Mouse (Mus musculus) neural tube, embryonic 11.5 days (tissue): ENCODE results near the gene Pou6f1. TPM values are rescaled to one million over a fixed set of nuclear protein-coding genes. Genes with fewer than 3 reads are reported as not detected.

Experiments used
- ATAC-seq: fragments of 200-750 bp; cut with Nextera tagmentation; 2 replicates; pipeline ENCODE4 v1.8.0; 2017; ENCODE audit warnings: moderate number of reproducible peaks, mild to moderate bottlenecking, moderate TSS enrichment, moderate library complexity; ENCODE audit not compliant: insufficient read depth, low FRiP score, low TSS enrichment
- DNase-seq: peaks from one replicate; pipeline ENCODE4 v3.0.0-alpha.2; 2015; ENCODE audit warnings: low spot score
- H3K27ac ChIP-seq: fragments of 300-500 bp; sonication (generic); 2 replicates; pipeline ENCODE4 v1.5.1; 2014; ENCODE audit warnings: low read depth, mild to moderate bottlenecking, low read length
- H3K27me3 ChIP-seq: fragments of 300-500 bp; sonication (generic); 2 replicates; pipeline ENCODE4 v1.6.1; 2014; ENCODE audit warnings: mild to moderate bottlenecking, low read length, mixed read lengths; ENCODE audit not compliant: control insufficient read depth, insufficient read depth
- H3K36me3 ChIP-seq: fragments of 300-500 bp; sonication (generic); 2 replicates; pipeline ENCODE4 v1.6.1; 2014; ENCODE audit warnings: mild to moderate bottlenecking, low read length, moderate library complexity, mixed read lengths; ENCODE audit not compliant: control insufficient read depth, insufficient read depth
- H3K4me1 ChIP-seq: fragments of 300-500 bp; sonication (generic); 2 replicates; pipeline ENCODE4 v1.6.1; 2014; ENCODE audit warnings: low read length, mixed read lengths; ENCODE audit not compliant: control insufficient read depth, insufficient read depth
- H3K4me2 ChIP-seq: fragments of 300-500 bp; sonication (generic); 2 replicates; pipeline ENCODE4 v1.6.1; 2014; ENCODE audit warnings: low read depth, mild to moderate bottlenecking, moderate library complexity
- H3K4me3 ChIP-seq: fragments of 300-500 bp; sonication (generic); 2 replicates; pipeline ENCODE4 v1.5.1; 2014; ENCODE audit warnings: low read depth, low read length
- H3K9ac ChIP-seq: fragments of 300-500 bp; sonication (generic); 2 replicates; pipeline ENCODE4 v1.6.1; 2014; ENCODE audit warnings: mild to moderate bottlenecking, low read length
- H3K9me3 ChIP-seq: fragments of 300-500 bp; sonication (generic); 2 replicates; pipeline ENCODE4 v1.6.1; 2016; ENCODE audit warnings: low read length; ENCODE audit not compliant: control insufficient read depth
- WGBS: fragments of 180-500 bp; shearing (Covaris S2); extraction: QIAGEN DNeasy Blood & Tissue Kit; methylation state at CpG from one replicate; pipeline ENCODE4 v1.1.7; 2014; 5-methylcytosine and 5-hydroxymethylcytosine counted together
- microRNA-seq: library from miRNA; unstranded; fragments of <30 nt; microRNA quantifications from one replicate; pipeline ENCODE4, GENCODE M21; 2016
- polyA plus RNA-seq: library from polyadenylated mRNA; unstranded; fragments of >200 nt; fragmentation: Nextera tagmentation; extraction: Ambion mirVana; gene quantifications from 2 replicates; pipeline ENCODE4 v1.2.1, GENCODE M21; 2014

The Pou6f1 gene
- polyA plus RNA-seq, 1 experiment from 2014 or later = 12.1 TPM

DNA sequence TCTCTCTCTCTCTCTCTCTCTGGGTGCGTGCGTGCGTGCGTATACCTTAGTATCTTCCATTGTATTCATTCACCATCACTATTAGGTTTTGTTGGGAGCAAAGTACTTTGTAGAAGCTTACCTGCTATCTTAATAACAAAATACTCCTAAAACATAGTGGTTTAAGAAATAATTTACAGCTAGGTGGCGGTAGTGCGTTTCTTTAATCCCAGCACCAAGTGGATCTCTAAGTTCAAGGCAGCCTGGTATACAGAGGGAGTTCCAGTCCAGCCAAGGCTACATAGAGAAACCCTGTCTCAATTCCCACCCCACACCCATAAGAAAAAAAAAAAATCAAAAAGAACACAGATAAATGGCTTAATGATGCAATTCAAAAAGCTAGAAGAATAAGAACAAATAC lies 61.9 kb downstream of the Pou6f1 start:
- ATAC-seq (no peak), DNase-seq (no peak)
- 89% methylated on average over 6 of the region's 6 CpGs for WGBS

DNA sequence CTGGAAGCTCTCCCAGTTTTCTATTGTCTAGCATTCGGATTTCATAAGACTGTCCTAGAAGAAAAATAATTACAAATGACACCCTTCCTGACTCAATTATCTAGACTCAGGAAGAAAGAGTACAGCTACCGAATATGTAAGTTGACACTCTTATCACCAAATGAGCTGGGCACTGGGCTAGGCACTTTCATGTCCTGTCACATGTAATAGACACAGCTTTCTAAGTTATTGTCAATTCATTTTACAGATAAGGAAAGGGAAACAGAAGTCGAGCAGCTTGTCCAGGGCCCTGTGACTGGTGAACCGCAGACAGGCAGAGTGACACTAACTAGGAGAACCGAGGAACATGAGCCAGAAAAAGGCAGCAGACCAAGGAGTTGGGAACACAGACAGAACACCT lies 71.9 kb downstream of the Pou6f1 start:
- no peak for ATAC-seq
- peaks cover 3% of the 10 kb centered on the region for H3K36me3 ChIP-seq
- no peak overlapping the region for H3K4me2 ChIP-seq
- H3K9me3 ChIP-seq = no peaks in the 10 kb centered on the region
- no peak overlapping the region for H3K27ac ChIP-seq
- no peaks in the 10 kb centered on the region for H3K4me1 ChIP-seq
- H3K27me3 ChIP-seq = no peaks in the 10 kb centered on the region
- H3K4me3 ChIP-seq = no peak overlapping the region
- H3K9ac ChIP-seq = no peak overlapping the region
- 91% methylated on average over 5 of the region's 5 CpGs for WGBS
- no peak for DNase-seq

More for the DNA sequence above, 61.9 kb downstream of the Pou6f1 start:
- H3K9ac ChIP-seq = no peak overlapping the region
- H3K27ac ChIP-seq = no peak overlapping the region
- H3K36me3 ChIP-seq = 0 out of 2 replicates have a peak, but pooled peaks cover 2% of the 10 kb centered on the region
- H3K27me3 ChIP-seq = no peaks in the 10 kb centered on the region
- H3K4me2 ChIP-seq = no peak overlapping the region
- no peak overlapping the region for H3K4me3 ChIP-seq
- H3K9me3 ChIP-seq = no peaks in the 10 kb centered on the region
- H3K4me1 ChIP-seq = no peaks in the 10 kb centered on the region

DNA sequence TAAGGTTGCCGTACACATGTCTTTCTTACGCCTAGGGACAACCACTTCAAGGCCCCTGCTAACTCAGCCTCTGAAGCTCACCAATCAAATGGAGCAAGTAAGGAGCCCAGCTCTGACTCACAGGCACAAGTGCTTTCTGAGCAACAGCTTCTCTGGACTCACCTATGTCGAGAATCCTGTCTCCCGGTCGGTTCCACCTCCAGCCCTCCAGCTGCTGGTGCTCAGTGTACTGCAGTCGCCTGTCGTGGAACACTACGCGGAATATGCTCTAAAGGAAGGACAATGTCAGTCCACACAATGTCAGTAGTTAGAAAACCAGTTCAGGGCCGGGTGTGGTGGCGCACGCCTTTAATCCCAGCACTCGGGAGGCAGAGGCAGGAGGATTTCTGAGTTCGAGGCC lies 74.4 kb downstream of the Pou6f1 start:
- DNase-seq (no peak), ATAC-seq (no peak)
- Histone ChIP-seq H3K27me3 (no peaks in the 10 kb centered on the region), H3K9me3 (no peaks in the 10 kb centered on the region), H3K4me3 (no peak overlapping the region), H3K4me1 (no peaks in the 10 kb centered on the region), H3K27ac (no peak overlapping the region), H3K4me2 (no peak overlapping the region), H3K9ac (no peak overlapping the region), H3K36me3 (peaks cover 5% of the 10 kb centered on the region)
- WGBS = 93% methylated on average over 13 of the region's 14 CpGs

Small RNA genes within 50 kb of the gene (microRNA-seq; reads per million reads assigned to microRNA genes)
- gene Mir6961 = not detected

Other genes starting within 250 kb of the Pou6f1 start
- gene Methig1, start 246.8 kb downstream of the Pou6f1 start, polyA plus RNA-seq = 0.16 TPM in 1 of 2 replicates, not detected in the other
- gene Mettl7a2, start 246.8 kb downstream of the Pou6f1 start, polyA plus RNA-seq = 0.15 TPM in 1 of 2 replicates, not detected in the other
- not detected in 2 replicates for gene Higd1c, start 235.4 kb downstream of the Pou6f1 start, polyA plus RNA-seq
- 0.08 TPM in 1 of 2 replicates, not detected in the other for gene Gm5475, start 177.8 kb downstream of the Pou6f1 start, polyA plus RNA-seq
- gene Slc11a2, start 174.9 kb downstream of the Pou6f1 start, polyA plus RNA-seq = 18.2 and 21.6 TPM in 2 replicates
- 47.3 and 51.1 TPM in 2 replicates for gene Letmd1, start 131.0 kb downstream of the Pou6f1 start, polyA plus RNA-seq
- gene Csrnp2, start 104.5 kb downstream of the Pou6f1 start, polyA plus RNA-seq = 28.9 and 29.9 TPM in 2 replicates
- gene Tfcp2, start 48.0 kb downstream of the Pou6f1 start, polyA plus RNA-seq = 30.2 and 31.3 TPM in 2 replicates
- 243 and 250 TPM in 2 replicates for gene Dazap2, start 15.4 kb upstream of the Pou6f1 start, polyA plus RNA-seq
- 3.7 and 3.8 TPM in 2 replicates for gene Smagp, start 37.0 kb upstream of the Pou6f1 start, polyA plus RNA-seq
- gene Bin2, start 69.6 kb upstream of the Pou6f1 start, polyA plus RNA-seq = 3.6 and 5.1 TPM in 2 replicates
- 1.3 and 4.7 TPM in 2 replicates for gene Cela1, start 87.9 kb upstream of the Pou6f1 start, polyA plus RNA-seq
- gene Galnt6, start 129.4 kb upstream of the Pou6f1 start, polyA plus RNA-seq = 0.11 TPM in 1 of 2 replicates, not detected in the other
- 7.9 and 11.3 TPM in 2 replicates for gene Slc4a8, start 161.8 kb upstream of the Pou6f1 start, polyA plus RNA-seq